Mouse (Mus musculus) ES-E14 (cell line): ENCODE data around the gene Ccdc38.

Experiments used
- CHD2 ChIP-seq: IDR thresholded peaks from 2 replicates; pipeline ENCODE4 v1.6.1; 2014; ENCODE audit warnings: mild to moderate bottlenecking, low read depth, low read length, inconsistent platforms
- MAFK ChIP-seq: IDR thresholded peaks from 2 replicates; pipeline ENCODE4 v1.6.1; 2014; ENCODE audit warnings: mild to moderate bottlenecking, low read depth, low read length, inconsistent platforms; ENCODE audit not compliant: insufficient read depth
- ZC3H11A ChIP-seq: IDR thresholded peaks from 2 replicates; pipeline ENCODE4 v1.6.1; 2012; ENCODE audit warnings: low read depth, mild to moderate bottlenecking, inconsistent platforms, low read length, borderline replicate concordance
- ZNF384 ChIP-seq: IDR thresholded peaks from 2 replicates; pipeline ENCODE4 v1.6.1; 2012; ENCODE audit warnings: low read depth, low read length, inconsistent platforms

- TF ChIP-seq MAFK = no peak
- TF ChIP-seq ZC3H11A = no peak
- TF ChIP-seq ZNF384 = no peak
- no peak for TF ChIP-seq CHD2
Observed at GRCm38 (mm10) chr10:93592456-93592855, 52.0 kb downstream of the Ccdc38 start.
